Mouse (Mus musculus) ES-E14 (cell line): ENCODE measurements at regions not wholly inside any gene's neighbourhood (a gene's known extent, or its start where the extent isn't known, plus 50 kb on each side); places are given as distances from the start of the nearest gene placed in this dataset.

Experiments used
- CHD2 ChIP-seq: IDR thresholded peaks from 2 replicates; pipeline ENCODE4 v1.6.1; 2014; ENCODE audit warnings: mild to moderate bottlenecking, low read depth, low read length, inconsistent platforms
- HCFC1 ChIP-seq: IDR thresholded peaks from 2 replicates; pipeline ENCODE4 v1.6.1; 2012; ENCODE audit warnings: low read length, inconsistent platforms, borderline replicate concordance; ENCODE audit not compliant: insufficient read depth
- MAFK ChIP-seq: IDR thresholded peaks from 2 replicates; pipeline ENCODE4 v1.6.1; 2014; ENCODE audit warnings: mild to moderate bottlenecking, low read depth, low read length, inconsistent platforms; ENCODE audit not compliant: insufficient read depth
- ZC3H11A ChIP-seq: IDR thresholded peaks from 2 replicates; pipeline ENCODE4 v1.6.1; 2012; ENCODE audit warnings: low read depth, mild to moderate bottlenecking, inconsistent platforms, low read length, borderline replicate concordance

- no peak for TF ChIP-seq MAFK
- no peak for TF ChIP-seq CHD2
- no peak for TF ChIP-seq HCFC1
- TF ChIP-seq ZC3H11A = no peak
These were observed 112.7 kb downstream of the 9130204L05Rik start for GRCm38 (mm10) chr3:90977876-90978275.
